Mouse (Mus musculus) natural killer cell, adult 2 months (primary cell): Measurements from ENCODE around the gene Mark4.

ENCODE experiments used
- DNase-seq, 2 experiments: peaks; one replicate each; pipeline ENCODE4 v3.0.0; 2022; ENCODE audit warnings: low spot score in 2 of 2

Gene Mark4

DNA sequence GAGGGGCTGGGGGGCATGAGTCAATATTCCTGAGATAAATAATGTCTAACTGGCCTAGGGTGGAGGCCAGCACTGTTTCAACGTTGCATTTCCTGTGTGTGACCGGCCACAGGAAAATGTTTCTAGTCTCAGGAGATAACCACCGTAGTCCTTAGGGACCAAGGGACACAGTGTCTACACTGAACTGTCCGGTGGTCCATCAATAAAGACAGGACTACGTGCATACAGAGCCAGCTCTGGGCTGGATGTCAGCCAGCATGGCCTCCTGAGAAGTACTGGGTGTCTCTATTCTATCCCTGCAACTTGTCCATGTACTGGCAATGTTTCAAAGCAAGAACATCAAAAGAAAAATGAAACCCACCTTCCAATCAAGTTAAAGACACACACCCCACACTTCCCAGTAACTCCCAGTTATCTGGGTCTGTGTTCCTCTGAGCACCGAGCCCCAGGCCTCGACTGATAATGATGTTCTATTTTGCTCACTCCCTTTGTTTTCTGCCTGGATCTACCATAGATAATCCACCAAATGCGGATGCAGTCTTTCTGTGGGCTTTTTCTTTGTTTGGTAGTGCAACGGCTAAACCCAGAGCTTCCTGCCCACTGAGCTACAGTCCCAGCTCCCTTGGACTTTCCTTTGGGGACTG is 17.1 kb downstream of the Mark4 start:
- DNase-seq: no peak

DNA sequence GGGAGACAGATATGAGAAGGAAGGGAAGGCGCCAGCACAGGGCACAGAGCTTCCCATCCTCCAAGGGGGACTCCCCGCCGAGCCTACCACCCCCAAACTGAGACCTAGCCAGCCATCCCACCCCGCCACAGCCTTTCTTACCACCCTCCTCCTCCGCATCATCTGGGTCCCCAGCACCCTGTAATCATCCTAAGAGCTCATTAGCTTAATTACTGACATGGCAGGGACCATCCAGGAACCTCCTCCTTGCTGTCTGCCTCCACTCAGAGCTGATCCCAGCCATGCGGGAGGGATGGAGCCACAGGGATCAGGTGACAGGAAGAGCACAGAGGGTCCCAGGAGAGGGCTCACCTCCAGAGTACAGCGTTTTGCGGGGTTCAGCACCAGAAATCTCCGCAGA is 21.6 kb downstream of the Mark4 start:
- DNase-seq: no peak

DNA sequence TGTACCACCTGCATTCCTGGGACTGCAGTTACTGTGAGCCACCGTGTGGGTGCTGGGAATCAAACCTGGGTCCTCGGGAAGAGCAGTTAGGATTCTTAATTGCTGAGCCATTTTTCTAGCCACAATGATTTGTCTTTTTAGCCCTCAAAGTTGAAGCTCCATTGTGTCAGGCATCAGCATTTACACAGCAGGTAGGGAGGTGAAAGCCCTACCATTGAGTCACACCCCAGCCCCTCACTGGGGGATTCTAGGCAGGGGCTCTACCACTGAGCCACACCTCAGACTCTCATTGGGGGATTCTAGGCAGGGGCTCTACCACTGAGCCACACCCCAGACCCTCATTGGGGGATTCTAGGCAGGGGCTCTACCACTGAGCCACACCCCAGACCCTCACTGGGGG is 22.3 kb downstream of the Mark4 start:
- DNase-seq: no peak

- no peak for DNase-seq
These were observed 26.1 kb downstream of the Mark4 start for GRCm38 (mm10) chr7:19432475-19432874.

DNA sequence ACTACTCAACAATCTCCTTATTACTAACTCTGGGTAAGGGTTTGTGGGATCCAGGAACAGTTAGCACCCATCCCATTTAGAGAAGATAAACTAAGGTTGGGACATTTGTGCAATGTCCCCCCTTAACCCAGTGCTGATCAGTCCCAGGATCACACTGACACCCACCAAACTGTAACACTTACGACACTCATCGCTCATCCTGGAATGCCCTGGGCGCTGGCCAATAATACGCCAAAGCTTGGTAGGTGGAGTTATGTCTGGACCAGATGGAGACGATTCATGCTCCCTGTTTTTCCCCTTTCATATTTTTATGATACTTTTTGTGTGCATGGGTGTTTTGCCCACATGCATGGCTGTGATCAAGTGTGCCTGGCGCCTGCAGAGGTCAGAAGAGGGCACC is 28.2 kb downstream of the Mark4 start:
- DNase-seq: no peak

DNA sequence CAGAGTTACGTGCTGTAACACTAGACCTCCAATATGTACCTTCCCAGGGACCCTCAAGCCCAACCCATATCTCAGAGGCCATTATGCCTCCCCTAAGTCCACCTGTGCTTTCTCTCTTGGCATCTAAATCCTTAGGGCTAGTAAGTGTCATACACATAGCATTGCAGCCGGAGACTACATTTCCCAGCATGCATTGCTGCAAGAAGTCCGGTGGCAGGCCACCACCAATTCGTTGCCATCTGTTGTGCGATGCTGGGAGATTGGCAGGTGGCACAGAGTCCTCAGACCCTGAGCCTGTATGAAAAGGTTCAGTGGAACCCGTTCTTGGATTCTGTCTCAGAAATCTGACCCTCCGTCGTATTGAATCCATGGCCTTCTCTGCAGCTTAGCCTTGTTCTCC is 28.9 kb downstream of the Mark4 start:
- no peak for DNase-seq

DNA sequence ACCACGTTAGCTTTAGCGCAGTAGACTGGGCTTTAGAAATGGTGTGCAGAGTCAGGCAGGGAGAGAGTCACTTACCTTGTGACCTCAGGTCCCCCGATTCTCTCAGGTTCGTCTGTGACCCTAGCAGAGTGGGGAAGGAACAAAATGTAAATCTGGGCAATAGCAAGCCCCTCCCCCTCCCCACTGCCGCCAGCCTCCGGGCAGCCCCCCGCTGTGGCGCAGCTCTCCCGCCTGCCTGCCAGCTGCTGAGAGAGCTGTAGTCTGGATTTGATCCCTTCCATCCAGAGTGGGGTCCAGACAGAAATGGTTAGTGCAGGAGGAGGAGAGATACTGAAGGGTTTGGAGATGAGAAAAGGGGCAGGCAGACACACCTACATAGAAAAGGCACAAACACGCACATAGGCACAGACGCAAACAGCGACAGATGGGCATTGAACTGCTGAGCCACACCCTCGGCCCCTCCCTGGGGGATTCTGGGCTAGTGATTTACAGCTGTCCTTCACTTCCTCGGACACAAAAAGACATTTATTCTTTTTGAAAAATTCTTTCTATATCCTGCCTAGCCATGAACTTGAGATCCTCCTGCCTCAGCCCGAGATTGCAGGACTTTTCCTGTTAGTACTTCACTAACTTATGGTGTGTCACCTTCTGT is 30.5 kb downstream of the Mark4 start:
- DNase-seq: no peak

- DNase-seq: no peak
These were observed 31.7 kb downstream of the Mark4 start for GRCm38 (mm10) chr7:19426888-19427287.

DNA sequence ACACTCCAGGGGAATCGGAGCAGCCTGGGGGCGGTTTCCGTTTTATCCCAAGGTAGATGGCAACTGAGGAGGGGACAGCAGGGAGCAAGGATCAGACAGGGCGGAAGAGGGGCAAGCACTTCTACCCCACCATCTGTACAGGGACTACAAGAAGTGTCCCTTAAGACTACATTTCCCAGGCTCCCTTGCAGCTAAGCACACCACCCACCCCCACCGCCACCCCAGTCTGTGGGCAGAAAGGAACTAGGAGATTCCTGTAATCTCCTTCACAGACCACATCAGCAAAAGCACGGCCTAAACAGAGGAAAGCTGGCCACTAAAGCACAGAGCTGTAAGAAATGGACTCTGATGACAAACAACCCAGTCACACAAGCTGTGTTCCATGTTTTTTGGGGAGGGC is 32.3 kb downstream of the Mark4 start:
- no peak for DNase-seq

- DNase-seq: no peak
These were observed 34.6 kb downstream of the Mark4 start for GRCm38 (mm10) chr7:19424051-19424450.

DNA sequence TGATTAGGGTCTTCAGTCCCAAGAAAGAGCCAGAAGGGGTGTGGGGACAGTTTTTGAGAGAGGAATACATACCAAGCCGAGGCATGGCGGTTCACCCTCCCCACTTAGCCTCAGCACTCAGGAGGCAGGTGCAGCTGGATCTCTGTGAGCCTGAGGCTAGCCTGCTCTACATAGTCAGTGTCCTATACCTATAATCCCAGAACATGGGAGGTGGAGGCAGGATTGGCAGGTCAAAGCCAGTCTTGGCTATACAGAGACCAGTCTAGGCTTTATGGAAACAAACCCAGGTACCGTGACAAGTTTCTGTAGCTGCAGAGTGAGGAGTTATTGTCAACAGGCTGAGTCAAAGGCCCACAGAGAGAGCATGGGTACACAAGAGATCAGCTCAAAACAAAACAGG is 35.5 kb downstream of the Mark4 start:
- DNase-seq: no peak

- DNase-seq: peak; percentile 63 to 79
These were observed 37.6 kb downstream of the Mark4 start for GRCm38 (mm10) chr7:19420821-19421636.

DNA sequence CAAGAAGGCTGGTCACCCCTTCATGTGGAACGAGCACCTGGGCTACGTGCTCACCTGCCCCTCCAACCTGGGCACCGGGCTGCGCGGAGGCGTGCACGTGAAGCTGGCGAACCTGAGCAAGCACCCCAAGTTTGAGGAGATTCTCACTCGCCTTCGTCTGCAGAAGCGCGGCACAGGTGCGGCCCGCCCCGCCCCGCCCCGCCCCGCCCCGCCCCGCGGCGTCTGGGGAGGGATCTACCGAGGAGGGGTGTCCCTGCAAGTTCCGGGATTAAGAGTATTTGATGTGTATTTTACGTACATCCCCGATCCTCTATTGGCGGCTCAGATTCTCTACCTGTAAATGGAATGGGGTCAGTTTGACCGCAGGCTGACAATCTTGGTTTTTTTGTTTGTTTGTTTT is 38.5 kb downstream of the Mark4 start:
- DNase-seq: no peak

DNA sequence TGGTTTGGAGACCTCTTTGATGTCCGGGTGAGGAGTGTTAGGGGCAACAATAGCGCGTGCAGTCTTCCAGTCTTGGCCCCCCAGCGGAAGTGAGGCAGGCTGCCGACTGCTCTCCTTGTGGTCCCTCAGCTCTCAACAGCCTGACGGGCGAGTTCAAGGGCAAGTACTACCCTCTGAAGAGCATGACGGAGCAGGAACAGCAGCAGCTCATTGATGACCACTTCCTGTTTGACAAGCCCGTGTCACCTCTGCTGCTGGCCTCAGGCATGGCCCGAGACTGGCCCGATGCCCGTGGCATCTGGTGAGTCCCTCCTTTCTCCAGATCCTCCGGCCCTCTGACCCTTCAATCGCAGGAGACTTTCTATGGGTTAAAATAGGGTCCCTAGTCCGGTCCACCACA is 42.0 kb downstream of the Mark4 start:
- peak; percentile 18 to 36 for DNase-seq

DNA sequence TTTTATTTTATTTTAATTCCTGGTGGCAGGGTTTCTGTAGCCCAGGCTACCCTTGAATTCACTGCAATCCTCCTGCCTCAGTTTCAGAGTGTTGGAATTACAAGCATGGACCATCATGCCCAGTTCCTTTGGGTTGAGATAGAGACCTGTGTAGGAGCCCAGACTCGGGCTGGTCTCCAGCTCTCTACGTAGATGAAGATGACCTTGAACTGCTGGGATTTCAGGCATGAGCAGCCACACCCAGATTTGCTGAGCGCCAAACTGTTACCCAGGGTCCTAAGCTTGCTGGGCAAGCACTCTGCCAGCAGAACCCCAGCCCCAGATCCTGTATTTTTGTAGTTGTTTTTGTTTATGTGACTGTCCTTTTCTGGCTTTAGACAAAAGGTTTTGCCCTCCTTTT is 45.1 kb downstream of the Mark4 start:
- no peak for DNase-seq

GRCm38 (mm10) chr7:19411783-19412182 is 46.8 kb downstream of the Mark4 start:
- DNase-seq: no peak

GRCm38 (mm10) chr7:19410766-19411344 is 47.8 kb downstream of the Mark4 start:
- DNase-seq: no peak

DNA sequence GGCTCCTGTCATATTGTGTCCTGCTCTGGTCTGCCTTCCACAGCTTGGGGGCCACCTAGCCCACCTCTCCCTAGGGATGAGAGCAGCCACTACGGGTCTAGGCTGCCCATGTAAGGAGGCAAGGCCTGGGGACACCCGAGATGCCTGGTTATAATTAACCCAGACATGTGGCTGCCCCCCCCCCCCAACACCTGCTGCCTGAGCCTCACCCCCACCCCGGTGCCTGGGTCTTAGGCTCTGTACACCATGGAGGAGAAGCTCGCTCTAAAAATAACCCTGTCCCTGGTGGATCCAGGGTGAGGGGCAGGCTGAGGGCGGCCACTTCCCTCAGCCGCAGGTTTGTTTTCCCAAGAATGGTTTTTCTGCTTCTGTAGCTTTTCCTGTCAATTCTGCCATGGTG is 48.9 kb downstream of the Mark4 start:
- DNase-seq: no peak

- peak; percentile 83 to 87 for DNase-seq
These were observed 53.2 kb downstream of the Mark4 start for GRCm38 (mm10) chr7:19405417-19405816.

- DNase-seq: no peak
These were observed 54.1 kb downstream of the Mark4 start, which contains the start of gene Ckm for GRCm38 (mm10) chr7:19404476-19404875. TSS of gene Ckm (plus strand) at chr7:19404776.

GRCm38 (mm10) chr7:19403731-19404296 is 54.8 kb downstream of the Mark4 start, which contains the start of gene Klc3:
TSS of gene Klc3 (minus strand) at chr7:19404104.
- DNase-seq: peak; percentile 28 to 73

GRCm38 (mm10) chr7:19402535-19403112 is 56.0 kb downstream of the Mark4 start:
- no peak for DNase-seq
